Mouse (Mus musculus): Measurements from ENCODE around the gene Gm11127. TPM values are rescaled to one million over a fixed set of nuclear protein-coding genes. Genes with fewer than 3 reads are reported as not detected.
"Not testable (repeated sequence)": the region's sequence is repeated elsewhere in the genome, so short reads cannot be mapped to it uniquely, and the experiment has no call there.

Gm11127 gene
- polyA plus RNA-seq, 1 experiment, result 179 TPM

DNA sequence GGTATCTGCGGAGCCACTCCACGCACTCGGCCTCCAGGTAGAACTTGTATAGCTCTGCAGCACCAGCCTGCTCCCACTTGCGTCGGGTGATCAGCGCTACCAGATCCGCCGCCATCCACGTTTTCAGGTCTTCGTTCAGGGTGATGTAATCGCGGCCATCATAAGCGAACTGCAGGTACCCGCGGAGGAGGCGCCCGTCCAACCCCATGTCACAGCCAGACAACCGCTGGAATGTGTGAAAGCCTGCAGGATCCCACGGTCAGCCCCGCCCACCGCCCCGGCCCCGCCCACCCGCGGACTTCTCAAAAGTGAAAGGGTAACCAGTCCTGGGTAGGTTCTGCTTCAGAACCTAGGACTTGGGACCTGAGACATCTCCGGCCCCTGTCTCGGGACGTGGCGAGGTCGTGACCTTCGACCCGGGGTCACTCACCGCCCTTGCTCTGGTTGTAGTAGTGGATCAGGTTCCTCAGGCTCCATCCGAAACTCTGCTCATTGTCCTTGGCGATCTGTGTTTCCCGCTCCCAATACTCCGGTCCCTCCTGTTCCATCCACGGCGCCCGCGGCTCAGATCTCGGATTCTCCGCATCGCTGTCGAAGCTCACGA, 25.2 kb upstream of the Gm11127 start:
- TF ChIP-seq POLR2A (IDR thresholded peaks at IDR 0.05; ENCODE audit: low read depth, low read length) (no peak; the same call in 1 of the 2 replicates), CTCF (IDR thresholded peaks at IDR 0.05; ENCODE audit: extremely low read depth, insufficient read length, insufficient replicate concordance, low read depth, low read length) (no peak)
- Histone ChIP-seq H3K27ac (ENCODE audit: insufficient read depth, low read depth, low read length) (peak overlapping the region; percentile 85), H3K27me3 (ENCODE audit: control insufficient read depth, insufficient read depth, low read length) (no peaks in the 10 kb centered on the region), H3K4me3 (ENCODE audit: low read depth, low read length) (peak overlapping the region; percentile 66), H3K4me1 (ENCODE audit: control insufficient read depth, insufficient read depth, insufficient read length, low read length) (peaks cover 2% of the 10 kb centered on the region; the same call in 1 of the 2 replicates), H3K36me3 (ENCODE audit: control insufficient read depth, insufficient read depth, low read length) (peaks cover 6% of the 10 kb centered on the region; the same call in 1 of the 2 replicates)
- under 1% methylated on average over 46 of the region's 46 CpGs for WGBS

- H3K36me3 ChIP-seq (ENCODE audit: control insufficient read depth, insufficient read depth, low read length); H3K27ac ChIP-seq (ENCODE audit: insufficient read depth, low read depth, low read length); H3K27me3 ChIP-seq (ENCODE audit: control insufficient read depth, insufficient read depth, low read length); H3K4me1 ChIP-seq (ENCODE audit: control insufficient read depth, insufficient read depth, insufficient read length, low read length): not testable (repeated sequence)
- WGBS, result 42% methylated on average over 6 of the region's 6 CpGs
- peak overlapping the region; percentile 66 for H3K4me3 ChIP-seq (ENCODE audit: low read depth, low read length)
Measured at GRCm38 (mm10) chr17:36082519-36083232, 24.5 kb upstream of the Gm11127 start.

DNA sequence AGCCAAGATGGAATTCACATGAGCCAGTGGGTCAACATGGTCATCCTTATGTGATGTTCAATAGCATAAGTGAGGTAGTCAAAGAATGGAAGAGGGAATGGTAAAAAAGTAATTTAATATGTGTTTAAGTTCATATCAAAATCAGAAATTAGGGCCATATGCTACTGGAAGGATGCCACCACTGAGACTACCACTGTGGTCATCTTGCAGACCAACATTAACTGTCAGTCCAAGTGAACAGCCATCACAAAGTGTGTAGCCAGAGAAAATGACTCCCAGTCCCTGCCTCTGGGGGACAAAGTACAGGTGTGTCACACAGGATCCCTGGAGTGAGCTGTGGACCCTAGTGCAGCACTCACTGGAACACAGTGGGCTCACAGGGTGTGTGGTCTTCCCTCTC, 23.7 kb upstream of the Gm11127 start:
- not testable (repeated sequence) for H3K4me3 ChIP-seq (ENCODE audit: low read depth, low read length); H3K27me3 ChIP-seq (ENCODE audit: control insufficient read depth, insufficient read depth, low read length); H3K27ac ChIP-seq (ENCODE audit: insufficient read depth, low read depth, low read length); H3K4me1 ChIP-seq (ENCODE audit: control insufficient read depth, insufficient read depth, insufficient read length, low read length); H3K36me3 ChIP-seq (ENCODE audit: control insufficient read depth, insufficient read depth, low read length)

- Histone ChIP-seq H3K36me3 (ENCODE audit: control insufficient read depth, insufficient read depth, low read length) (0 out of 2 replicates have a peak, but pooled peaks cover 2% of the 10 kb centered on the region), H3K27me3 (ENCODE audit: control insufficient read depth, insufficient read depth, low read length) (no peaks in the 10 kb centered on the region), H3K4me1 (ENCODE audit: control insufficient read depth, insufficient read depth, insufficient read length, low read length) (peaks cover 7% of the 10 kb centered on the region), H3K27ac (ENCODE audit: insufficient read depth, low read depth, low read length) (no peak overlapping the region), H3K4me3 (ENCODE audit: low read depth, low read length) (no peak overlapping the region)
- TF ChIP-seq POLR2A (IDR thresholded peaks at IDR 0.05; ENCODE audit: low read depth, low read length) (no peak), CTCF (IDR thresholded peaks at IDR 0.05; ENCODE audit: extremely low read depth, insufficient read length, insufficient replicate concordance, low read depth, low read length) (peak; percentile 72; the same call in 1 of the 2 replicates)
- 24% methylated on average over 2 of the region's 2 CpGs for WGBS
Measured at GRCm38 (mm10) chr17:36060829-36061228, 2.7 kb upstream of the Gm11127 start.

DNA sequence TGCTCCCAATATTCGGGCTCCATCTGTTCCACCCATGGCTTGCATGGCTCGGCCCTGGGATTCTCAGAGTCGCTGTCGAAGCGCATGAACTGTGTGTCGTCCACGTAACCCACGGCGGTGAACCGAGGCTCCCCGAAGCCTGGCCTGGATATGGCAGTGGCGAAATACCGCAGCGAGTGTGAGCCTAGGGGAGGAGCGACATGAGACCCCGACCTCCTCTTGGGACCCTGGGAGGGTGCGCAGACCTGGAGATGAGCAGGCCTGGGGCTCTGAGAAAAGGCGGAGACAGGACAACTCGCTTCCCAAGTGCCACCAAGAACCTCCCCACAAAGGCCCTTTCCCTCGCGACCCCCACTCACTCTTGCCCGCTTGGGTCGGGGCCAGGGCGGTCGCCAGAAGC, 244 bp downstream of the Gm11127 start:
- WGBS, result 90% methylated on average over 25 of the region's 25 CpGs
- H3K27ac ChIP-seq (ENCODE audit: insufficient read depth, low read depth, low read length), result peak overlapping the region; percentile 91
- H3K27me3 ChIP-seq (ENCODE audit: control insufficient read depth, insufficient read depth, low read length); H3K36me3 ChIP-seq (ENCODE audit: control insufficient read depth, insufficient read depth, low read length); H3K4me1 ChIP-seq (ENCODE audit: control insufficient read depth, insufficient read depth, insufficient read length, low read length): not testable (repeated sequence)
- peak overlapping the region; percentile 69 for H3K4me3 ChIP-seq (ENCODE audit: low read depth, low read length)

- Histone ChIP-seq H3K4me3 (ENCODE audit: low read depth, low read length) (peak overlapping the region; percentile 61), H3K4me1 (ENCODE audit: control insufficient read depth, insufficient read depth, insufficient read length, low read length) (peaks cover 2% of the 10 kb centered on the region; the same call in 1 of the 2 replicates), H3K36me3 (ENCODE audit: control insufficient read depth, insufficient read depth, low read length) (no peaks in the 10 kb centered on the region; the same call in 1 of the 2 replicates), H3K27me3 (ENCODE audit: control insufficient read depth, insufficient read depth, low read length) (no peaks in the 10 kb centered on the region), H3K27ac (ENCODE audit: insufficient read depth, low read depth, low read length) (peak overlapping the region; percentile 78)
- 48% methylated on average over 3 of the region's 3 CpGs for WGBS
- TF ChIP-seq CTCF (IDR thresholded peaks at IDR 0.05; ENCODE audit: extremely low read depth, insufficient read length, insufficient replicate concordance, low read depth, low read length) (no peak), POLR2A (IDR thresholded peaks at IDR 0.05; ENCODE audit: low read depth, low read length) (no peak)
Measured at GRCm38 (mm10) chr17:36043286-36043685, 14.9 kb downstream of the Gm11127 start.

DNA sequence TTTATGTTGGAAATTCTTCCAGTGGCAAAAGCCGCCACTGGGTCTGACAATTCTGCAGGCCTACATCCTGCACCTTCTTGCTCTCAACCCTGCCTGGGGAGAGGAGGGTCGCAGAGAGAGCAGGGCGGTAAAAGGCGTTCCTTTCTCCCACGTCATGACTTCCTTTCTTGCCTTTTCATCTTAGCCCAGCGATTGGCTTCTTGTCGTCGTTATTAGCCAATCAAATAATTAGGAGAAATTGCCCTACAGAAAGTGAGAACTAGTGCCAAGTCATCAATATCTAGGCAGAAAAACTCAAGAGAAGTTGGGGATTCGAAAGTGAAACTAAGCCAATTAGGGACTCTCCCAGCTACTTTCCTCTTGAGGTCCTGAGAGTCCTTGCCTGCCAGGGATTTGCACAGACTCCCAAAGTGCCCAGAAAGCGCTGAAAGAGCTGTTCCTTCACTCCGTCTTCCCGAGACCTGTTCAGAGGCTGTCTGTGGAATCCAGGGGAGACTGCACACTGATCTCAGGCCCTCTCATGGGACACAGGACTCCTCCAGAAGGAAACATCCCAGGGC, 15.5 kb downstream of the Gm11127 start, which contains the start of the genes H2-T22 and Gm6034:
Gene H2-T22, minus strand, starts transcription at position 138 of the 560 bp plus-strand sequence.
Gene Gm6034, plus strand, starts transcription at position 352 of the 560 bp plus-strand sequence.
- H3K36me3 ChIP-seq (ENCODE audit: control insufficient read depth, insufficient read depth, low read length); H3K27me3 ChIP-seq (ENCODE audit: control insufficient read depth, insufficient read depth, low read length); H3K4me1 ChIP-seq (ENCODE audit: control insufficient read depth, insufficient read depth, insufficient read length, low read length): not testable (repeated sequence)
- Histone ChIP-seq H3K4me3 (ENCODE audit: low read depth, low read length) (peak within 1 kb of the TSS; percentile 68), H3K27ac (ENCODE audit: insufficient read depth, low read depth, low read length) (peak within 1 kb of the TSS; percentile 78)
- TF ChIP-seq POLR2A (IDR thresholded peaks at IDR 0.05; ENCODE audit: low read depth, low read length), result peak; percentile 83
- WGBS, result under 1% methylated on average over 12 of the region's 12 CpGs

GRCm38 (mm10) chr17:36042055-36042454, 16.1 kb downstream of the Gm11127 start:
- peak overlapping the region; percentile 68 for H3K4me3 ChIP-seq (ENCODE audit: low read depth, low read length)
- H3K4me1 ChIP-seq (ENCODE audit: control insufficient read depth, insufficient read depth, insufficient read length, low read length); H3K36me3 ChIP-seq (ENCODE audit: control insufficient read depth, insufficient read depth, low read length); H3K27me3 ChIP-seq (ENCODE audit: control insufficient read depth, insufficient read depth, low read length): not testable (repeated sequence)
- WGBS, result 2% methylated on average over 19 of the region's 19 CpGs
- peak overlapping the region; percentile 40 for H3K27ac ChIP-seq (ENCODE audit: insufficient read depth, low read depth, low read length)

DNA sequence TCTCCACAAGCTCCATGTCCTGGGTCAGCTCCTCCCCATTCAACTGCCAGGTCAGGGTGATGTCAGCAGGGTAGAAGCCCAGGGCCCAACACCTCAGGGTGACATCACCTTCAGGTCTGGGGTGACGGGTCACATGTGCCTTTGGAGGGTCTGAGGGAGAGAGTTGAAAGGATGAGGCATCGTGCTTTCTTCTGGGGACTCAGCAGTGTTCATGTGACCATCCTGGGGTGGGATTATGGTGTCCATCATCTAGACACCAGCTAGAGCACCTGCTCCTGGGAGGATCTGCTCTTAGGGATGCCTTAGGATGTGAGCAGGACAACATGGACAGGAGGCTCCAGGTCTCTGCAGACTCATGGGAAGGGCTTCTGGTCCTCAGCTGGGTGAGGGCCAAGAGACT, 17.6 kb downstream of the Gm11127 start:
- not testable (repeated sequence) for H3K27ac ChIP-seq (ENCODE audit: insufficient read depth, low read depth, low read length); H3K4me1 ChIP-seq (ENCODE audit: control insufficient read depth, insufficient read depth, insufficient read length, low read length); H3K4me3 ChIP-seq (ENCODE audit: low read depth, low read length); H3K27me3 ChIP-seq (ENCODE audit: control insufficient read depth, insufficient read depth, low read length); H3K36me3 ChIP-seq (ENCODE audit: control insufficient read depth, insufficient read depth, low read length)
- 90% methylated on average over 2 of the region's 2 CpGs for WGBS

DNA sequence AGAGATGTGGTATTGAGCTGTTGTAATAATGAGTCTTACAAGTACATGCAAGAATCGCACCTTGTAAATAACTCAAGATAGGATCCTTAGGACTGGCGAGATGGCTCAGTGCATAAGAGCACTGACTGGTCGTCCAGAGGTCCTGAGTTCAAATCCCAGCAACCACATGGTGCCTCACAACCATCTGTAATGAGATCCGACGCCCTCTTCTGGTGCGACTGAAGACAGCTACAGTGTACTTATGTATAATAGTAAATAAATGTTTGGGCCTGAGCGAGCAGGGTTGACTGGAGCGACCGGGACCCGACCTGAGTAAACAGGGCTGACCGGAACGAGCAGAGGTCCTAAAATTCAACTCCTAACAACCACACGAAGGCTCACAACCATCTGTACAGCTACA, 22.0 kb downstream of the Gm11127 start:
- H3K4me3 ChIP-seq (ENCODE audit: low read depth, low read length); H3K4me1 ChIP-seq (ENCODE audit: control insufficient read depth, insufficient read depth, insufficient read length, low read length); H3K27ac ChIP-seq (ENCODE audit: insufficient read depth, low read depth, low read length); H3K27me3 ChIP-seq (ENCODE audit: control insufficient read depth, insufficient read depth, low read length): not testable (repeated sequence)
- H3K36me3 ChIP-seq (ENCODE audit: control insufficient read depth, insufficient read depth, low read length), result peaks cover 11% of the 10 kb centered on the region
- 87% methylated on average over 13 of the region's 13 CpGs for WGBS
